Mouse (Mus musculus) spleen, adult 12 weeks (tissue): ENCODE measurements around the gene Acsl5.

Experiments used
- DNase-seq: peaks from one replicate; pipeline ENCODE4 v3.0.0; 2022; ENCODE audit warnings: low spot score

Gene Acsl5

GRCm38 (mm10) chr19:55288974-55289373, 37.2 kb downstream of the Acsl5 start:
- no peak for DNase-seq

- DNase-seq = no peak
Observed at GRCm38 (mm10) chr19:55290621-55291270, 39.0 kb downstream of the Acsl5 start.

- DNase-seq = no peak
Observed at GRCm38 (mm10) chr19:55292210-55292850, 40.6 kb downstream of the Acsl5 start.

- DNase-seq = no peak
Observed at GRCm38 (mm10) chr19:55293175-55293574, 41.4 kb downstream of the Acsl5 start.

DNA sequence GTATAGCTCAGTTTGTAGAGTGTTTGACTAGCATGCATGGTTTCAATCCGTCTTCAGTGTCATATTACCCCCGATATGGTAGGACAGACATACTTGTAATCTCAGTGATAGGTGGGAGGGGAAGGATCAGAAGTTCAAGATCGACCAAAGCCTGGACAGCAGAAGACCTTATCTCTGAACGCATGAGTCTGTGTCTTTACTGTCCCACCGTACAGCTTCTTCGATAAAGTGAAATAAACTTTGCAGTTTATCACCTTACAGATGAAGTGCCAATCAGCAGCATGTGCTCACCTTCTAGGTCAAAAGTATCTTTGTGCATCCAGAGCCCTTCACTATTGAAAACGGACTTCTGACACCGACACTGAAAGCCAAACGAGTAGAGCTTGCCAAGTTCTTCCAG, 43.3 kb downstream of the Acsl5 start:
- DNase-seq = no peak

GRCm38 (mm10) chr19:55295556-55295955, 43.8 kb downstream of the Acsl5 start:
- DNase-seq = no peak

- DNase-seq = no peak
Observed at GRCm38 (mm10) chr19:55296301-55296700, 44.6 kb downstream of the Acsl5 start.

GRCm38 (mm10) chr19:55297489-55297888, 45.8 kb downstream of the Acsl5 start:
- DNase-seq = no peak

- DNase-seq = no peak
Observed at GRCm38 (mm10) chr19:55297961-55298360, 46.2 kb downstream of the Acsl5 start.

DNA sequence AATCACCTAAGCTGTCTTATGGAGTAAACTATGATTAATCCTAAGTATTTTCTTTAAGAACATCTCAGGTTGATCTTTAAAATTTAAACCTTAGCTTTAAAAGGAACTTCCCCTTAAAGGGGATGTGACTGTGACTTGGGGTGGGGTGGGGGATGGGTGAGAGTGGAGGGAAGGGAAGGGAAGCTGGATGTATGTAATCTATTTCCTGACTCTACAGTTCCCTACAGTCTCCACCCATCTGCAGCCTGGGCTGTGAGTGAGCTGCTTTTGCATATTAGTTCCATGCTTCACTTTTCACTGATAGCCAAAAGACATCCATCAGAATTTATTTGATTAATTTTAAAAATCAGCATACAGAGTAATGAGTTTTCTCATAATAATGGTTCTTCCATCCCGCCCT, 47.6 kb downstream of the Acsl5 start:
- no peak for DNase-seq

GRCm38 (mm10) chr19:55300525-55300924, 48.8 kb downstream of the Acsl5 start:
- DNase-seq = no peak

- DNase-seq = no peak
Observed at GRCm38 (mm10) chr19:55305024-55305423, 53.3 kb downstream of the Acsl5 start.

DNA sequence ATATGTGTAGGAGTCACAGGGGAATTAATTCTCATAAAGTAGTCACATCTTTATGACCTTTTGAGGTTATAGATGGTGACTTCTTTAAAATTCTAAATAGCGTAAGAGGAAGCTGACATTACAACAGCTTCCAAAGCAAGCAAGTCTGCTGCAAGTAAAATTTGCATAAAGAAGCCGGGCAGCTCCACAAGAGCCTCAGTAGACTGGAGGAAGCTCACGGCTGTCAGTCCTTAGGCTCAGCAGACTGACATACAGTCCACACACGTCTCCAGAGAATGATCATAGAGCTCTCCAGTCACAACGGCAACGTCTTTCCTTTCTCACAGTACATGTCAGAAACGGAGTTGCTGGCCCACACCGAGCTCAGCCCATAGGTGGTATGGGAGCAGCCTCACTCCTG, 60.1 kb downstream of the Acsl5 start:
- no peak for DNase-seq

DNA sequence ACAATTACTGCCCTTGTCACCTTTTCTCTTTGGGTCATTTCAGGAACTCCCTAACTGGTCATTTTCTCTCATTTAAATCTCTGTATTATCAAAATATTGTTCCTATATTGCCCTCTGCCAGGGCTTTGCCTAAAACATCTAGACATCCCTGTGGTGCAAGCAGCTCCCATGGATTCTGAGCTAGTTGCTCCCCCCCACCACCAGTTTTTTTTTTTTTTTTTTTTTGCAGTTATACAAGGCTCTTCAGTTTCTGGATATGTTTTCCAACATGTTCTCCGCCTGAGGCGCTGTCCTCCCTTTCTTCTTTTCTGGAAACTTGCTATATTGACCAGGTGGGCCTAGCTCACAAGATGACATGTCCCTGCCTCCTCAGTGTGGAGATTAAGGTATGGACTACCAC, 61.9 kb downstream of the Acsl5 start:
- DNase-seq = no peak

- peak; percentile 82 for DNase-seq
Observed at GRCm38 (mm10) chr19:55315452-55316108, 63.8 kb downstream of the Acsl5 start, which contains the start of gene Zdhhc6. Zdhhc6 (minus strand) TSS chr19:55316032.

- peak; percentile 79 for DNase-seq
Observed at GRCm38 (mm10) chr19:55316109-55316714, 64.5 kb downstream of the Acsl5 start, which contains the start of gene Vti1a. Vti1a (plus strand) TSS chr19:55316295.

GRCm38 (mm10) chr19:55316901-55317300, 65.2 kb downstream of the Acsl5 start:
- DNase-seq = no peak

DNA sequence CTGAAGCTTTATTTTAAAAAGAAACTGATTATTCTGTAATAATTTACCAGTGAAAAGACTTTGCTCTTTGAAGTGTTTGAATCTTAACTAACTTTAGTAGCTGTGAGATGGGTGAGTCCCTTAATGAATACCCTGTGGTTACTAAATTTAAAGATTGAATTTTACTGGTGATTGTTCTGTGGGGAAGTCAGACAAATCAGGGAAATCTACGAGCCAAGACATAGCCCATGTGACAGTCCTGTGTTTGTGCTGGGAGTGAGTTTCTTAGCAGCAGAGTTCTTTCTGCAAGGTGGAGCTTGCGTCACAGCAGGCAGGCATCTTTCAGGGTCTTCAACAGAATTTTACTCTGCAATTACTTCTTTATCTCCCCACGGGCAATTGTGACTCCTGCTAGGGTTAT, 67.3 kb downstream of the Acsl5 start:
- DNase-seq = no peak

GRCm38 (mm10) chr19:55319521-55319920, 67.8 kb downstream of the Acsl5 start:
- DNase-seq = no peak

DNA sequence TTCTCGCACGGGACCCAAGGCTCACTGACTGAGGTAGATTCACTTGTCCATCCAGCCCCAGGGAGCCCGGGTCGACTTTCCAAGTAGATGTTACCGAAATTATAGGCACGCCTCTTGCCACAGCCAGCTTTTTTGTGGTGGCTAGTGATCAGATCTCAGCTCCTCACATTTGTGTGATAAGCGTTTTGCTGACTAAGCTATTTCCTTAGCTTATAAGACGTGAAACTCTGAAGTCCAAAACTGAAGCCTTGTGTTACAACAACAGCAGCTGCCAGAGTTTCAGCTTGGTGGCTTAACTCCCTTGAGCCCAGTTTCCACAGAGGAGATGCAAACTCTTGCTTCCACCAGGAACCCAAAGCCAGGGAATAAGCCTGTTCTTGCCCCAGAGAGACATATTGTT, 70.9 kb downstream of the Acsl5 start:
- no peak for DNase-seq

DNA sequence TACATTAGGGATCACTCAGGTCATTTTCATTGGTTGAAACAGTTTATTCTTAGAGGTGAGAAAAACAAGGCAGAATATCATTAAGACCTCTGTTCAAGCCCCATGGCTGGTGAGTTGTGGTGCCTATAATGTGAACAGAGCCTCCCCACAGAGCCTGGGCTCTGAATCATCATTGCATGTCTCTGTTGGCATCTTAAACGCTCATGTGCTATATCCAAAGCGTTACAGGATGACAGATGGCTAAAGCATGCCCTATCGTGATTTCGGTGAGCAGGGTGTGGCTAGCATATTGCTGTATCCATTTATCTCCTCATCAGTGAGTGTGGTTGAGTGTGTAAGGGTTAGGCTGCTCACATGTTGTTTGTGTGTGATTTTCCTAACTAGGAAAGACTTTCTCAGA, 75.8 kb downstream of the Acsl5 start:
- DNase-seq = no peak

- DNase-seq = no peak
Observed at GRCm38 (mm10) chr19:55331776-55332175, 80.0 kb downstream of the Acsl5 start.
